Mouse (Mus musculus): Measurements from ENCODE around the gene Naa35. TPM values are rescaled to one million over a fixed set of nuclear protein-coding genes. Genes with fewer than 3 reads are reported as not detected.

Naa35 gene
- total RNA-seq, 4 experiments from 2014 or later, result 99.8 to 121 (median 105) TPM

DNA sequence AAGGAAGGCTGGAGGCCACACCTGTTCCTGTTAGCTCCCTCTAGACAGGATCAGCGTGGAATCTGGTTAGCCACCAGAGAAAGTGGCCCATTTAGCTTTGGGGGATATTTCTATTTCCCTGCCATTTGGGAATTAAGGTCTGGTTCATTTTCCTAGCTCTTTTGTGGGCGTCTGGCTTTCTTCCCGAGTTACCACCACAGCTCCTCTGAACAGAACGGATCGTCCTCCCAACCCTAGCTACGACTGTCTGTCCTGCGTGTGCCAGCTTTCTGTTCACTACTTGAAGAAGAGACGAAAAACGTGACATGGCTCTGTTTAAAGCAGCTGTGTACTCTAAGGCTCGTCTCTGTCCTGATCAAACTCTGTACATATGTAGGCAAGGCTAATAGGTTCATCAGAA is 84.9 kb downstream of the Naa35 start:
- peak; percentile 45 to 74 for DNase-seq (ENCODE audit: low spot score in 2 of 2)

DNA sequence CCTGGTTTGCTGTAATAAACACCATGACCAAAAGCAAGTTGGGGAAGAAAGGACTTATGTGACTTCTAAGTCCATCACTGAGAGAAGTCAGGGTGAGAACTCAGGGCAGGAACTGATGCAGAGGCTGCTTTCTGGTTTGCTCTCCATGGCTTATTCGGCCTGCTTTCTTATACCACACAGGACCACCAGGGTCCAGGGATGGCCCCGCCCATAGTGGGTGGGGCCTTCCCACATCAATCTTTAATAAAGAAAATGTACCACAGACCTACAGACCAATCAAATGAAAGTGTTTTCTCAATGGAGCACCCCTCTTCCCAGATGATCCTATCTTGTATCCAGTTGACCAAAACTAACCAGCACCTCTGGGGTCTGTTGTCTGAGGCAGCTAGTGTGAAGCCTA is 86.5 kb downstream of the Naa35 start:
- no peak for DNase-seq (ENCODE audit: low spot score in 2 of 2)

DNA sequence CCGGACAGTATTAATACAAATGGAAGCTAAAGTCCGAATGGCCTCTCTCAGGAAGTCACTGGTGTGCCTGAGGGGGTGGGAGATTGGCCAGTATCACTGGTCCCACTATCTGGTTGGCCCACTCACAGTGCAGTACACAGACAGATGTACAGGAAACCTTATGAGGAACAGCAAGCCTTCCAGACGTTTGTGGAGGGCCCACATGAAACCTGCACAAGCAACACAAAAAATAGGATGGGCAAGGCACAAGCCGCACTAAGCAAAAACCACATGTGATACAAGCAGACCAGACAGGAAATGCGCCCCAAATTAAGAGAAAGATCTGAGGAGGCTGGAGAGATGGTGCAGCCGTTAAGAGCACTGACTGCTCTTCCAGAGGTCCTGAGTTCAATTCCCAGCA is 87.2 kb downstream of the Naa35 start:
- no peak for DNase-seq (ENCODE audit: low spot score in 2 of 2)

DNA sequence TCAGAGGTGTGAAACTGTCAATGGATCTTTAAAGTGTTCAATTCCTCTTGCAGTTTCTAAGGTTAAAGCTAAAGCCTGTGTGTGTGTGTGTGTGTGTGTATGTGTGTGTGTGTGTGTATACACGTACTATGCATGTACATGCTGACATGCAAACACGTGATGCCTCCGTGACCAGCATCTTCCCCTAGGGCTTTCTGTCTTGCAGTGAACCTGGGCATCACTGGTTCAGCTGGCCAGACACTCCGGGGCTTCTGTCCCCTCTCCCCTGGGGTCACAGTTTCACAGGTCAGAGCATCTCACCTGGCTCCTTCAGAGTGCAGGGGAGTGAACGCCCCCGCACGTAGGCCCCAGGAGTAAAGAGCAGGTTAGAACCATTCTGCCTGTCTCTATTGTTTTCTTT is 88.5 kb downstream of the Naa35 start:
- no peak for DNase-seq (ENCODE audit: low spot score in 2 of 2)

DNA sequence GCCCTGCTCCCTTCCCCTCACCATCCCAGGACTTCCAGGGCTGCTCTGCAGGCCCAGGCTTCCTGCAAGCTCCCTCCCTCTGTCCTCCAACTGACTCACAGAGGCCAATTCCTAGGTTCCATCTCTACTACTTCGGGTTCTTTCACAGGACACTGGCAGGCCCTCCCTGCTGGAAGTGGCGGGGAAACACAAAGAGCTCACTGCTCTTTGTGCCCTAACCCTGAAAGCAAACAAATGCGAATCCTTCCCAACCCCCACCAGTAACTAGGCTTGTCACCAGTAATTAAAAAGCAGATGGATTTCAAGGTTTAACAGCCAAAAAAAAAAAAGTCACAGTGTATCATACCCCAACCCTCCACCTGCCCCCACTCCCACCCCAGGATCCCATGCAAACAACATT is 89.2 kb downstream of the Naa35 start:
- no peak for DNase-seq (ENCODE audit: low spot score in 2 of 2)

DNA sequence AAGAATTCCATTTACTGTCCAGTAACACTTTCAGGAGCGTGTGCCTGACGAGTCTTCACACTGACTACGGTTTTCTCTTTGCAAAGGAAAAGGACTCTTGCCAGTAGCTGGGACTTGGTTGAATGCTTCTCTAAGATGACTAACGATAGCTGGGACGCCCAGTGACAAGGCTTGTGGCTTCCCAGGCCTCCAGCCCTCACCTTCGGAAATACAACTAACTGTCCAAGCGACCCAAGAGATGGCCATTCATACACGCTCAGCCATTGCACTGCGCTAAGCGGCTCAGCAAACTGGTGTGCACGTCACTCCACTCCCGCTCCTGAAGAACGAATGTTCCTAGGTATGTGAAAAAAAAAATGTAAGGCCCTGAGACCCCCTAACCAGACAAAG is 89.7 kb downstream of the Naa35 start:
- DNase-seq (ENCODE audit: low spot score in 2 of 2), result no peak

DNA sequence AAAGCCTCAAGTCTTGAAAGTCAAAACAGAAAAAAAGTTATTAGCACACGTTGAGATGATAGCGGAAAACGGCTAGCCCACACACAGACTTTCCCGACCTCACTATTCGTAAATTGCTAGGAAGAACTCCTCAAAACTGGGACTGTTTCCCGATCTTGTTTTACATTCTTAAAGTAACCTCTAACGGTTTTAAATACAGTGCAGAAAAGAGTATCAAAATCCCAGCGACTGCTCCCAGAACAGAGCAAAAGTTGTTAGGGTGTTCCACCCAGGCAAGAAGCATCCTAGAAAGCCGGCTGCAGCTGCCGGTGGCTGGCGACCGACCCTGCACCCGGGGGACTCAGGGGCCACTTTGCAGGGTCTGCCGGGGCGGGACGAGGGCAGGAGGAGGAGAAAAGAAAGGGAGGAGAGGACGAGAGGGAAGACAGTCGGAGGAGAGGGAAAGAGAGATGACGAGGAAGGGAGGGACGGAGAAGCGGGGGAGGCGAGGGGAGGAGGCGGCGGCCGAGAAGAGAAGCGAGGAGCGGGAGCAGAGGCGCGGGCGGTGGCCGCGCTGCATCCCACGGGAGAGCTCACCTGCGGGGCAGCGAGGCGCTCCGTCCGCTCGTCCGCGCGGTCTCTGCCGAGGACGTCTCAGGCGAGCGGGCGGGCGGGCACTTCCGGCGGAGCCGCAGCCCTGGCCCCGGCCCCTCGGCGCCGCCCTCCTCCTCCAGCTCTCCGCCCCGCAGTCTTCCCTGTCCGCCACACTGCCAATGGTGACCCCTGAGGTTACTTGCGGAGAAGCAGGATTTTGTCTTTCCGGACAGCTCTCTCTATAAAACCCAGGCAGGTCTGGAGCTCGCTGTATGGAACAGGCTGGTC is 90.3 kb downstream of the Naa35 start, which contains the start of gene Golm1:
Gene Golm1, minus strand, starts transcription at position 661 of the 861 bp plus-strand sequence.
- no peak for DNase-seq (ENCODE audit: low spot score in 2 of 2)

DNA sequence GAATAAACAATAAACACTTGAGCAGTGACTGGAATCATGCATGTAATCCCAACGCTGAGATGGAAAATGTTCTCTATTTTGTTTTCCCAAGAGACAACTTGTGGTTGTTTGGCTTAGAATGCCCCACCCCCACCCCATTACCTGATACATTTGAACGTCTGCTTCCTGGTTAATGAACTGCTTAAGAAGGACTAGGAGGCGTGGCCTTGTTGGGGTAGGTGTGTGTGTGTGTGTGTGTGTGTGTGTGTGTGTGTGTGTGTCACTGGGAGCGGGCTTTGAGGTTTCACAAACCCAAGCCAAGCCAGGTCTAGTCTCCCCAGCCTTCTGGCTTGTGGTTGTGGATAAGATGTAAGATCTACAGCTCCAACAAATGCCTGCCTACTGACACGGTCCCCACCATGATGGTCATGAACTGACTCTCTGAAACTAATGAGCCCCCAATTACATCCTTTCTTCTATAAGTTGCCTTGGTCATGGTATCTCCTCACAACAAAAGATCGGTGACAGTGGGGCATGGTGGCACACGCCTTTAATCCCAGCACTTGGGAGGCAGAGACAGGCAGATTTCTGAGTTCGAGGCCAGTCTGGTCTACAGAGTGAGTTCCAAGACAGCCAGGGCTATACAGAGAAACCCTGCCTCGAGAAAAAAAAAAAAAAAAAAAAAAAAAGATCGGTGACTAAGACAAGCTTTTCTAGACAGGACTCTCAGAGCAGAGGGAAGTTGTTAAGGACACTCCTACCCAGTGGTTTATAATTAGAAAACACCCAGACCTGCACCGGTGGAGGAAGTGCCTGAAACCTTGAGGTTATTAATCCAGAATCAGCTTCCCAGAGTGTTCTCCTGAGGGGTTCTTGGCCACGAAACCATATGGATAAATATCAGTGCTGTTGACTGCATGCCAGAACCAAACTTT is 91.5 kb downstream of the Naa35 start:
- no peak for DNase-seq (ENCODE audit: low spot score in 2 of 2)

DNA sequence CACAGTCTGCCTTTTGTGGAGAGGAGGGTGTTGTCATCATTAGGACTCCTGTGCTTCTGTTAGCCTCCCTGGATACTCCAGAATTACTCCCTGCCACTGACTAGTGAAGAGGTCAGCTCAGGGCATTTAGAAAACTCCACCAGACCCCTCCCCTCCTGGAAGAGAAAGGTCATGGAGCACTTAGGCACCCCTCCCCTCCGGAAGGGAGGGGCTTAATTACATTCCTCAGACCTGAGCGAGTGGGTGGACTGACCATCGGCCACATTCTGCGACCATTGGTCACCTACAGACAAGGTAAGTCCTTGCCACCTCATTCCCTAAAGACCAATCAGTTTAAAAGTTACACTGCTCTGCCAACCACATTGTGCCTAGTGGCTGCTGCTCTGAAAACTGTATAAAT is 94.2 kb downstream of the Naa35 start:
- no peak for DNase-seq (ENCODE audit: low spot score in 2 of 2)

DNA sequence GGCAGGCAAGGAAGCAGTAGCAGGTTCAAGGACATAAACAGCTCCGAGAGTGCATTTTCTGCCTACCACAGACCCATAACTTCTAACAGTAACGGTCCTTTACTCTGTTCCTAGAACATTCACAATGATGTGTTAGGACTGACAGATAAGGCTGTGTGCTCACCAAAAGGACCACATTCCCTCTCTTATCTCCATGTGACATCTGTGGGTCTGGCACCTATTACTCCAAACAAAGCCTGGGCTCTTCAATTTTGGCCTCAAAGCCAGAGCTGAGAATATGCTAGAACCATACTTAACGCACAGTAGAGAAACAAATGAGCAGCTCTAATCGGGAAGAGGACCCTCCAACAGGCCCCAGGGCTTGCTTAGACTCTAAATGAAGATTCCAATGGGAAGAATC is 94.8 kb downstream of the Naa35 start:
- no peak for DNase-seq (ENCODE audit: low spot score in 2 of 2)

DNA sequence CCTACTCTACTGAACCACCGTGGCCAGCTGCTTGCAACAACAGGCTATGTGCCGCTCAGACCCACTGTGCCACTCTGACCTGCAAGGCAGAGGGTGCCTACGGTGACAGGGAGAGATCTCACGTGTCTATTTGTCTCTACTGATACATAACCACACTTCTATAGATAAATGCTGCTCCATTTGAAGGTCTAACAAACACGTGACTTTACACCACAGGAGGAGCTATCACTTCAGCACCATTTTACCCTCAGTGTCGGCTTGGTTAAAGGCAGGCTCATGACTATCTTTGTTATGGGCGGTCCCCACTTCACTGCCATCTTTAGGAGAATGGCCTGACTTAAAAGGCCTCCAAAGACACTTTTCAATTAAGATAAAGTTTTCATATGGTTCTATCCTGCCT is 97.6 kb downstream of the Naa35 start:
- no peak for DNase-seq (ENCODE audit: low spot score in 2 of 2)

DNA sequence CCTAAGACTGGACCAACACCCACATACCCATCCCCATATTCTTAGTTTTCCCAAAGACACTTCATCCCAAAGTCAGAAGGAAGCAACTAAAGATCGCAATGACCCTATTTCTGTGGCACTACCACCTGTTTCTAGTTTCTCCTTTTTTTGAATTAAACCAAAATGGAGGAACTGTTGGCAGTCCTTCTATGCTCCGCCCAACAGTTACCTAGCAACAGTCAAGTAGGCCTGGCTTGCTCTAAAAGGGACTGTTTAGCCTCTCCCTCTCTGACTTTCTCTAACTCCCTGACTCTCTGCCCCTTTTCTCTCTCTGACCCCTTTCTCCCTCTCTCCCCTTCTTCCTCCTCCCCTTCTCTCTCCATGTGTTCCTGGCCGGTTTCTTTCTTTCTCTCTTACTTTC is 100.2 kb downstream of the Naa35 start:
- DNase-seq (ENCODE audit: low spot score in 2 of 2), result no peak

Other genes with a start within 250 kb of the Naa35 start
- gene Agtpbp1, start within 50 bp of the Naa35 start, total RNA-seq (2022), result 100 to 1,000 TPM; 331 to 365 (median 343) TPM
- 10 to 100 TPM; 63.1 to 72.1 (median 63.7) TPM for gene Golm1, start 90.6 kb downstream of the Naa35 start, total RNA-seq (2022)
- not detected for gene 4921517D22Rik, start 108.8 kb downstream of the Naa35 start, total RNA-seq (2022)
- under 1 TPM; 0.18 to 0.47 (median 0.22) TPM for gene Spata31d1a, start 125.1 kb downstream of the Naa35 start, total RNA-seq (2022)
- under 1 TPM in 2 of 4 experiments, not detected in 2; 0.09 to 0.18 TPM for gene Spata31d1b, start 127.0 kb downstream of the Naa35 start, total RNA-seq (2022)
- not detected for gene Spata31d1d, start 146.5 kb downstream of the Naa35 start, total RNA-seq (2022)
- under 1 TPM; 0.31 to 0.79 (median 0.36) TPM for gene 1700014D04Rik, start 161.5 kb downstream of the Naa35 start, total RNA-seq (2022)
- gene Isca1, start 184.6 kb downstream of the Naa35 start, total RNA-seq (2022), result 100 to 1,000 TPM; 127 to 147 (median 136) TPM
- not detected for gene Gm49354, start 197.0 kb downstream of the Naa35 start, total RNA-seq (2022)
- 10 to 100 TPM; 61.3 to 71.4 (median 63.6) TPM for gene Tut7, start 237.9 kb downstream of the Naa35 start, total RNA-seq (2022)